Mouse (Mus musculus) CH12.LX (cell line): ENCODE results near the gene Rho. TPM values are rescaled to one million over a fixed set of nuclear protein-coding genes. Genes with fewer than 3 reads are reported as not detected.

Experiments
- DNase-seq: peaks from one replicate; pipeline ENCODE4 v3.0.0-alpha.2; 2013; ENCODE audit errors: extremely low read depth
- H3K27ac ChIP-seq: 2 replicates; pipeline ENCODE4 v1.5.1; 2012; ENCODE audit warnings: low read depth, mild to moderate bottlenecking, control low read depth, moderate library complexity; ENCODE audit not compliant: insufficient read depth
- H3K27me3 ChIP-seq: replicated peaks from 2 replicates; pipeline ENCODE3; 2012; ENCODE audit warnings: inconsistent platforms
- H3K36me3 ChIP-seq, 2 experiments: replicated peaks in 1 of 2; 2 replicates each; pipeline versions ENCODE3 to v1.6.1; 2012; ENCODE audit warnings: inconsistent platforms in 1 of 2, low read length in 1 of 2, mild to moderate bottlenecking in 1 of 2, mixed read lengths in 1 of 2, moderate library complexity in 1 of 2; ENCODE audit not compliant: control insufficient read depth in 1 of 2, insufficient read depth in 1 of 2
- H3K4me1 ChIP-seq, 2 experiments: 2 replicates each; pipeline ENCODE4 v1.6.1; 2012; ENCODE audit warnings: inconsistent platforms in 1 of 2, moderate library complexity in 1 of 2; ENCODE audit not compliant: insufficient read depth in 2 of 2, control insufficient read depth in 1 of 2
- H3K4me2 ChIP-seq: 2 replicates; pipeline ENCODE4 v1.6.1; 2012; ENCODE audit warnings: low read depth, mild to moderate bottlenecking, control low read depth; ENCODE audit not compliant: poor library complexity, insufficient read depth, severe bottlenecking
- H3K4me3 ChIP-seq, 3 experiments: fragments of 150-350 bp in 1 of 3; sonication (generic) in 1 of 3; replicated peaks in 1 of 3; 2 replicates each; pipeline versions ENCODE3 to v1.5.1; 2011 to 2012; ENCODE audit warnings: low read depth in 2 of 3, low read length in 2 of 3, mild to moderate bottlenecking in 2 of 3, moderate library complexity in 2 of 3, control low read depth in 1 of 3, improper control_type of control experiment in 1 of 3, inconsistent platforms in 1 of 3, mixed read lengths in 1 of 3; ENCODE audit not compliant: poor library complexity in 1 of 3
- H3K79me2 ChIP-seq: replicated peaks from 2 replicates; pipeline ENCODE4 v1.6.1; 2012; ENCODE audit warnings: mild to moderate bottlenecking, moderate library complexity; ENCODE audit not compliant: control insufficient read depth, poor library complexity, insufficient read depth, severe bottlenecking; ENCODE audit errors: extremely low read depth
- H3K9ac ChIP-seq: 2 replicates; pipeline ENCODE4 v1.6.1; 2012; ENCODE audit warnings: low read depth, mild to moderate bottlenecking, control low read depth, moderate library complexity; ENCODE audit not compliant: insufficient read depth
- H3K9me3 ChIP-seq: replicated peaks from 2 replicates; pipeline ENCODE3; 2012; ENCODE audit warnings: low read length, inconsistent platforms, mixed read lengths
- CHD1 ChIP-seq: IDR thresholded peaks from 2 replicates; pipeline ENCODE4 v1.6.1; 2012; ENCODE audit warnings: low read depth, low read length, improper control_type of control experiment, inconsistent platforms
- E2F4 ChIP-seq: IDR thresholded peaks from 2 replicates; pipeline ENCODE4 v1.6.1; 2011; ENCODE audit warnings: low read depth, low read length, improper control_type of control experiment; ENCODE audit not compliant: insufficient replicate concordance
- EP300 ChIP-seq: IDR thresholded peaks from 2 replicates; pipeline ENCODE4 v1.6.1; 2011; ENCODE audit warnings: low read length, improper control_type of control experiment
- GABPA ChIP-seq: IDR thresholded peaks from 2 replicates; pipeline ENCODE4 v1.6.1; 2012; ENCODE audit warnings: low read depth, low read length, improper control_type of control experiment, inconsistent platforms; ENCODE audit not compliant: insufficient replicate concordance
- HCFC1 ChIP-seq: IDR thresholded peaks from 2 replicates; pipeline ENCODE4 v1.6.1; 2012; ENCODE audit warnings: low read depth, mild to moderate bottlenecking, inconsistent platforms, low read length, improper control_type of control experiment
- JUN ChIP-seq: IDR thresholded peaks from 2 replicates; pipeline ENCODE4 v1.6.1; 2011; ENCODE audit warnings: low read depth, mild to moderate bottlenecking, low read length, improper control_type of control experiment, moderate library complexity; ENCODE audit not compliant: insufficient read depth
- MAFK ChIP-seq: IDR thresholded peaks from 2 replicates; pipeline ENCODE4 v1.6.1; 2011; ENCODE audit warnings: low read length, improper control_type of control experiment; ENCODE audit not compliant: insufficient replicate concordance
- MAX ChIP-seq: IDR thresholded peaks from 2 replicates; pipeline ENCODE4 v1.6.1; 2011; ENCODE audit warnings: low read length, improper control_type of control experiment
- MAZ ChIP-seq: IDR thresholded peaks from 2 replicates; pipeline ENCODE4 v1.6.1; 2012; ENCODE audit warnings: low read depth, mild to moderate bottlenecking, inconsistent platforms, low read length, improper control_type of control experiment, moderate library complexity
- MEF2A ChIP-seq: IDR thresholded peaks from 2 replicates; pipeline ENCODE4 v1.6.1; 2014; ENCODE audit warnings: low read depth, mild to moderate bottlenecking, inconsistent platforms, low read length, improper control_type of control experiment, borderline replicate concordance
- MYC ChIP-seq: IDR thresholded peaks from 2 replicates; pipeline ENCODE4 v1.6.1; 2011; ENCODE audit warnings: low read depth, mild to moderate bottlenecking, improper control_type of control experiment, low read length
- PAX5 ChIP-seq: IDR thresholded peaks from 2 replicates; pipeline ENCODE4 v1.6.1; 2012; ENCODE audit warnings: low read length, inconsistent platforms, mixed read lengths
- RAD21 ChIP-seq: IDR thresholded peaks from 2 replicates; pipeline ENCODE4 v1.6.1; 2011; ENCODE audit warnings: low read depth, mild to moderate bottlenecking, low read length, improper control_type of control experiment, moderate library complexity
- SIN3A ChIP-seq: IDR thresholded peaks from 2 replicates; pipeline ENCODE4 v1.6.1; 2012; ENCODE audit warnings: low read length, improper control_type of control experiment, inconsistent platforms
- SMC3 ChIP-seq: IDR thresholded peaks from 2 replicates; pipeline ENCODE4 v1.6.1; 2011; ENCODE audit warnings: low read depth, low read length, improper control_type of control experiment
- TBP ChIP-seq: conservative IDR thresholded peaks from 2 replicates; pipeline ENCODE4 v1.6.1; 2011; ENCODE audit warnings: low read depth, low read length, improper control_type of control experiment
- TCF12 ChIP-seq: IDR thresholded peaks from 2 replicates; pipeline ENCODE4 v1.6.1; 2014; ENCODE audit warnings: low read depth, mild to moderate bottlenecking, inconsistent platforms, low read length, improper control_type of control experiment
- UBTF ChIP-seq: IDR thresholded peaks from 2 replicates; pipeline ENCODE4 v1.6.1; 2012; ENCODE audit warnings: low read depth, mild to moderate bottlenecking, inconsistent platforms, low read length, improper control_type of control experiment, moderate library complexity
- USF2 ChIP-seq: conservative IDR thresholded peaks from 2 replicates; pipeline ENCODE4 v1.6.1; 2011; ENCODE audit warnings: low read depth, low read length, improper control_type of control experiment
- ZC3H11A ChIP-seq: IDR thresholded peaks from 2 replicates; pipeline ENCODE4 v1.6.1; 2012; ENCODE audit warnings: low read depth, mild to moderate bottlenecking, inconsistent platforms, low read length, improper control_type of control experiment
- ZKSCAN1 ChIP-seq: IDR thresholded peaks from 2 replicates; pipeline ENCODE4 v1.6.1; 2012; ENCODE audit warnings: low read depth, inconsistent platforms, low read length, improper control_type of control experiment, borderline replicate concordance
- ZMIZ1 ChIP-seq: IDR thresholded peaks from 2 replicates; pipeline ENCODE4 v1.6.1; 2012; ENCODE audit warnings: low read depth, mild to moderate bottlenecking, inconsistent platforms, low read length, improper control_type of control experiment
- ZNF384 ChIP-seq: IDR thresholded peaks from 2 replicates; pipeline ENCODE4 v1.6.1; 2012; ENCODE audit warnings: low read depth, low read length, improper control_type of control experiment, inconsistent platforms
- dilution Hi-C: fragments of 300-500 bp; cut with MboI; formaldehyde crosslinking; loops from 2 replicates; pipeline ENCODE4 v1.14.3; 2020; ENCODE audit warnings: low sequenced_read_pairs; ENCODE audit not compliant: extremely low pct_unique_long_range_greater_than_20kb, extremely low pct_ligation_motif_present
- in situ Hi-C: fragments of 300-500 bp; cut with MboI; formaldehyde crosslinking; loops from 3 replicates; pipeline ENCODE4 v1.14.3; 2019; ENCODE audit warnings: low sequenced_read_pairs, low pct_ligation_motif_present, low pct_unique_long_range_greater_than_20kb, mixed read lengths
- polyA plus RNA-seq: library from polyadenylated mRNA; unstranded; fragments of >175 nt; gene quantifications from 2 replicates; pipeline ENCODE4 v1.2.1, GENCODE M21; 2012; ENCODE audit warnings: low read depth; ENCODE audit not compliant: insufficient read length
- total RNA-seq, 2 experiments: library from RNA; depleted of rRNA; stranded (reverse); fragments of 300-350 nt in 1 of 2; fragments of >200 nt in 1 of 2; gene quantifications; 2 replicates each; pipeline ENCODE4 v1.2.3; 2012 to 2014

Rho gene
- total and polyA plus RNA-seq, 3 experiments = 0.04 TPM; not detected in 1

- H3K4me1 ChIP-seq = peaks cover 12 to 34% of the 10 kb centered on the region in 2 experiments
- H3K4me2 ChIP-seq = no peak overlapping the region
- H3K4me3 ChIP-seq = no peak overlapping the region
- DNase-seq = no peak
- in situ Hi-C loops (no loop called here), dilution Hi-C loops (no loop called here)
- TF ChIP-seq E2F4 (no peak), PAX5 (no peak), ZKSCAN1 (no peak), ZNF384 (no peak), MAZ (no peak), SIN3A (no peak), TBP (no peak), TCF12 (no peak), HCFC1 (no peak), UBTF (no peak), JUN (no peak), MEF2A (no peak), CHD1 (no peak), ZC3H11A (no peak), USF2 (no peak), MYC (no peak), MAX (no peak), EP300 (no peak), SMC3 (no peak)
- H3K79me2 ChIP-seq = no peaks in the 10 kb centered on the region
- H3K27me3 ChIP-seq = no peaks in the 10 kb centered on the region
- H3K9me3 ChIP-seq = no peaks in the 10 kb centered on the region
- H3K36me3 ChIP-seq = peaks cover 0 to 27% of the 10 kb centered on the region in 2 experiments
- H3K9ac ChIP-seq = no peak overlapping the region
- H3K27ac ChIP-seq = no peak overlapping the region
Observed at GRCm38 (mm10) chr6:115916611-115917010, 14.9 kb upstream of the Rho start.

- dilution Hi-C loops = no loop called here
- no peaks in the 10 kb centered on the region for H3K27me3 ChIP-seq
- peaks cover 4 to 20% of the 10 kb centered on the region in 2 experiments; a peak in 2 of 4 replicates for H3K4me1 ChIP-seq
- DNase-seq = no peak
- H3K79me2 ChIP-seq = no peaks in the 10 kb centered on the region
- H3K9ac ChIP-seq = no peak overlapping the region
- in situ Hi-C loops = no loop called here
- H3K36me3 ChIP-seq = peaks cover 0 to 29% of the 10 kb centered on the region in 2 experiments
- no peaks in the 10 kb centered on the region for H3K9me3 ChIP-seq
- no peak overlapping the region for H3K27ac ChIP-seq
- H3K4me2 ChIP-seq = no peak overlapping the region
- TF ChIP-seq ZMIZ1 = no peak
- TF ChIP-seq RAD21 = no peak
- TF ChIP-seq ZKSCAN1 = no peak
- no peak for TF ChIP-seq MAFK
- TF ChIP-seq E2F4 = no peak
- TF ChIP-seq GABPA = no peak
- no peak for TF ChIP-seq TBP
- no peak overlapping the region for H3K4me3 ChIP-seq
Observed at GRCm38 (mm10) chr6:115918615-115919014, 12.9 kb upstream of the Rho start.
